ENCODE assay signal across 8 mouse cellular contexts in the genomic region with DNA sequence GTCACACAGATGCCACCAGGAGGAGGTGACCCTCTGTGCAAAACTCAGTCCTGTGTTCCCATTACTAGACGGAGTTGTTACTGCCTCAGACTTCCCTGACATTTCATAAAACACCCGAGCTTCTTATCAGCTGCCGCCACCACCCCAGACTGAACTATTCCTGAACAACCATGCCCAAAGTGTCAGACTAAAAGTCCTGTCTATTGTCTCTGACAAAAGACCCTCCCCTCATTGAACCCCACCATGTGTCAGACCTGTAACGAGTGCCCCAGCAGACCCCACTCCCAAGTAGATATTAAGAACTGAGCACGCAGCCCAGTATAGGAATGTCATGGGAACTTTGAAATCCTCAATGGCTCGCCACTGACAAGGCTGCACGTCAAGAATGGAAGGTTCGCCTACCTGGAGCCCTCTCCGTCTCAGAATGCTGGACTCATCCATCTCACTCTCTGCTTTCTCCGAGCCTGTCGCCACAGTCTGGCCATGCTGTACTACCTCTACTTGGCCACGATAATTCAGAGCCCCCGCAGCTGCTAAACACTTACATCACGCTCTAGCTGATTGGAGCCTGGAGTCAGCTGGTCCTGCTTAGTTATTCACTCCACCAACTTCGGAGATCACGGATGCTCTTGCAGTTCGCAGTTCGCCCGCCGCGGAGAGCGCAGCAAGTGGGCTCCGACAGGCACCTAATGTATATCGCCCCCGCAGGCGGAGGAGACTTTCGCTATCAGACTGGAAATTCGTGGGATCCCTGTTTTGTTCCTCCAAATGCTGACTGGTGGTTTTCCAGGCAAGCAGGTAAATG.
DNase-seq lines count a peak whose midpoint lies in the region; ATAC-seq and TF ChIP-seq lines count a peak whose summit lies in the region.

No protein-coding gene starts in this region.

- peak overlapping the region; percentile 63 for H3K9ac ChIP-seq in hindbrain, embryonic 16.5 days (ENCODE audit: low read depth, low read length)
- 0 out of 2 replicates have a peak overlapping the region, but pooled peaks have one; percentile 34 for H3K9ac ChIP-seq in lung, postnatal 0 days (replicated peaks; ENCODE audit: low read depth)

- no peaks in the 10 kb centered on the region for H3K4me1 ChIP-seq in cortical plate, adult 2 months (ENCODE audit: control insufficient read depth, insufficient read depth, low read length)
- peaks cover 4% of the 10 kb centered on the region; the same call in 1 of the 2 replicates for H3K4me1 ChIP-seq in hindbrain, embryonic 16.5 days (ENCODE audit: control insufficient read depth, insufficient read depth, low read depth, low read length)
- 0 out of 2 replicates have a peak, but pooled peaks cover 2% of the 10 kb centered on the region for H3K4me1 ChIP-seq in lung, postnatal 0 days (ENCODE audit: insufficient read depth, low read depth, low read length)

- no peaks in the 10 kb centered on the region for H3K9me3 ChIP-seq in hindbrain, embryonic 16.5 days (ENCODE audit: control insufficient read depth, low read length)
- no peaks in the 10 kb centered on the region for H3K9me3 ChIP-seq in lung, postnatal 0 days (ENCODE audit: low read length)

- DNase-seq in adrenal gland, postnatal 10 days: peak; percentile 64
- DNase-seq in gastrocnemius, adult 8-10 months (ENCODE audit: low spot score in 2 of 2): peak; percentile 19 to 29
- DNase-seq in left cerebral cortex, adult 11 months (ENCODE audit: low spot score): peak; percentile 68
- DNase-seq in lung, postnatal 0 days (ENCODE audit: low spot score): peak; percentile 84
- peak; percentile 34 for DNase-seq in retina, postnatal 7 days (ENCODE audit: low read depth, low spot score)

- peak overlapping the region; percentile 44 for H3K4me3 ChIP-seq in cortical plate, adult 2 months (ENCODE audit: insufficient read depth, low read length)
- H3K4me3 ChIP-seq in hindbrain, embryonic 16.5 days (ENCODE audit: low read length): peak overlapping the region; percentile 54
- H3K4me3 ChIP-seq in lung, postnatal 0 days (ENCODE audit: low read depth, low read length): peak overlapping the region; percentile 40

- no peaks in the 10 kb centered on the region for H3K36me3 ChIP-seq in hindbrain, embryonic 16.5 days (ENCODE audit: control insufficient read depth, insufficient read depth, low read length)
- H3K36me3 ChIP-seq in lung, postnatal 0 days (ENCODE audit: insufficient read depth, low read length): no peaks in the 10 kb centered on the region

- H3K27ac ChIP-seq in cortical plate, adult 2 months (ENCODE audit: insufficient read depth, low read length): no peak overlapping the region
- H3K27ac ChIP-seq in hindbrain, embryonic 16.5 days (ENCODE audit: low read depth, low read length): peak overlapping the region; percentile 29; the same call in 1 of the 2 replicates
- H3K27ac ChIP-seq in lung, postnatal 0 days (ENCODE audit: low read length): peak overlapping the region; percentile 35; the same call in 1 of the 2 replicates

- TF ChIP-seq CTCF in cortical plate, adult 2 months (IDR thresholded peaks at IDR 0.05; ENCODE audit: extremely low read depth, insufficient read depth, low read length): no peak
- TF ChIP-seq CTCF in lung, postnatal 0 days (IDR thresholded peaks at IDR 0.05): peak; percentile 56

- ATAC-seq in hindbrain, embryonic 16.5 days: peak; percentile 95
- ATAC-seq in lung, postnatal 0 days: peak; percentile 96
- ATAC-seq in erythroid progenitor cell, adult 5-6 weeks (replicated peaks; ENCODE audit: low FRiP score, poor library complexity, severe bottlenecking): no peak

- H3K4me2 ChIP-seq in hindbrain, embryonic 16.5 days (ENCODE audit: low read length): peak overlapping the region; percentile 94
- H3K4me2 ChIP-seq in lung, postnatal 0 days (replicated peaks; ENCODE audit: low read depth, low read length): peak overlapping the region; percentile 70

- peak; percentile 66 for TF ChIP-seq POLR2A in cortical plate, adult 2 months (IDR thresholded peaks at IDR 0.05; ENCODE audit: extremely low read depth, insufficient read depth, low read length)

- no peaks in the 10 kb centered on the region for H3K27me3 ChIP-seq in hindbrain, embryonic 16.5 days (replicated peaks; ENCODE audit: control insufficient read depth, insufficient read depth, low read length)
- no peaks in the 10 kb centered on the region for H3K27me3 ChIP-seq in lung, postnatal 0 days (replicated peaks; ENCODE audit: insufficient read depth, low read length)

- no peak for TF ChIP-seq EP300 in lung, postnatal 0 days (IDR thresholded peaks at IDR 0.05)

- WGBS in hindbrain, embryonic 16.5 days: 5% methylated on average over 28 of the region's 28 CpGs
- 1% methylated on average over 28 of the region's 28 CpGs for WGBS in lung, postnatal 0 days

Comparison
In these comparisons a context has a peak if more than half of its experiments do, and no peak if none do; other contexts are left out.
1. DNase-seq: peak in every context shown above with its lines; median percentile 84 in lung, postnatal 0 days; 68 in left cerebral cortex, adult 11 months; 64 in adrenal gland, postnatal 10 days; 34 in retina, postnatal 7 days; 24 in gastrocnemius, adult 8-10 months.